Mouse (Mus musculus) lung, embryonic 16.5 days (tissue): ENCODE measurements around the gene Spred3. TPM values are rescaled to one million over a fixed set of nuclear protein-coding genes. Genes with fewer than 3 reads are reported as not detected.
A peak's percentile ranks its signal among the peaks of the same experiment; 100 is the strongest.
"Not testable (repeated sequence)": the region's sequence is repeated elsewhere in the genome, so short reads cannot be mapped to it uniquely, and the experiment has no call there.

Experiments
- ATAC-seq: fragments of 200-750 bp; cut with Nextera tagmentation; 2 replicates; pipeline ENCODE4 v1.8.0; 2017; ENCODE audit warnings: low read depth, mild to moderate bottlenecking, moderate library complexity
- H3K27ac ChIP-seq: fragments of 300-500 bp; sonication (generic); 2 replicates; pipeline ENCODE4 v1.5.1; 2014; ENCODE audit warnings: mild to moderate bottlenecking, control low read depth, low read length
- H3K27me3 ChIP-seq: fragments of 300-500 bp; sonication (generic); 2 replicates; pipeline ENCODE4 v1.6.1; 2014; ENCODE audit warnings: low read depth, low read length, mixed read lengths; ENCODE audit not compliant: control insufficient read depth, insufficient read depth
- H3K36me3 ChIP-seq: fragments of 300-500 bp; sonication (generic); 2 replicates; pipeline ENCODE4 v1.6.1; 2014; ENCODE audit warnings: low read length; ENCODE audit not compliant: control insufficient read depth, insufficient read depth
- H3K4me1 ChIP-seq: fragments of 300-500 bp; sonication (generic); replicated peaks from 2 replicates; pipeline ENCODE4 v1.6.1; 2014; ENCODE audit warnings: low read length, mixed read lengths; ENCODE audit not compliant: control insufficient read depth, insufficient read depth
- H3K4me2 ChIP-seq: fragments of 300-500 bp; sonication (generic); 2 replicates; pipeline ENCODE4 v1.6.1; 2014; ENCODE audit warnings: low read depth, low read length, control low read depth
- H3K4me3 ChIP-seq: fragments of 300-500 bp; sonication (generic); 2 replicates; pipeline ENCODE4 v1.5.1; 2014; ENCODE audit warnings: mild to moderate bottlenecking, low read length, control low read depth
- H3K9ac ChIP-seq: fragments of 300-500 bp; sonication (generic); 2 replicates; pipeline ENCODE4 v1.6.1; 2014; ENCODE audit warnings: low read length, control low read depth
- H3K9me3 ChIP-seq: fragments of 300-500 bp; sonication (generic); 2 replicates; pipeline ENCODE4 v1.6.1; 2016; ENCODE audit warnings: low read length; ENCODE audit not compliant: control insufficient read depth
- WGBS: fragments of 180-500 bp; shearing (Covaris S2); extraction: QIAGEN DNeasy Blood & Tissue Kit; methylation state at CpG from one replicate; pipeline ENCODE4 v1.1.7; 2014; 5-methylcytosine and 5-hydroxymethylcytosine counted together
- polyA plus RNA-seq: library from polyadenylated mRNA; unstranded; fragments of >200 nt; fragmentation: Nextera tagmentation; extraction: Ambion mirVana; gene quantifications from 2 replicates; pipeline ENCODE4 v1.2.1, GENCODE M21; 2015

The Spred3 gene
- polyA plus RNA-seq, 1 experiment from 2014 or later, result 2.0 TPM

GRCm38 (mm10) chr7:29202577-29202976 lies 32.4 kb upstream of the Spred3 start:
- Histone ChIP-seq H3K4me3 (no peak overlapping the region), H3K9me3 (no peaks in the 10 kb centered on the region), H3K4me2 (no peak overlapping the region), H3K27me3 (no peaks in the 10 kb centered on the region), H3K36me3 (no peaks in the 10 kb centered on the region), H3K4me1 (no peaks in the 10 kb centered on the region), H3K27ac (no peak overlapping the region), H3K9ac (no peak overlapping the region)
- WGBS, result 69% methylated on average over 6 of the region's 6 CpGs
- ATAC-seq, result no peak

DNA sequence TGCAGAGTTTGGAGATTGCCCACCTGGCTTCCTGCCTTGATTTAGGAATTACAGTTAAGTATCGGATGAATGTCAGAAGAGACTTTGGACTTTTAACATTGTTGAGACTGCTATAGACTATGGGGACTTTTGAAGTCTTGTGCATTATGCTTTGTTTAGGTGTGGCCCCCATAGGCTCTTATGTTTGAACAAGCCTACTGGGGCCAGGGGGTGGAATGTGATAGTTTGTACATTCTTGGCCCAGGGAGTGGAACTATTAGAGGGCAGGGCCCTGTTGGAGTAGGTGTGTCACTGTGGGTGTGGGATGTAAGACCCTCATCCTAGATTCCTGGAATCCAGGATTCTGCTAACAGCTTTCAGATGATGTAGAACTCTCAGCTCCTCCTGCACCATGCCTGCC lies 24.0 kb upstream of the Spred3 start:
- not testable (repeated sequence) for H3K9ac ChIP-seq, ATAC-seq, H3K9me3 ChIP-seq, H3K27ac ChIP-seq, H3K4me2 ChIP-seq, H3K36me3 ChIP-seq, H3K27me3 ChIP-seq, H3K4me3 ChIP-seq, H3K4me1 ChIP-seq
- 82% methylated on average over 1 of the region's 1 CpGs for WGBS

GRCm38 (mm10) chr7:29181323-29181722 lies 11.1 kb upstream of the Spred3 start:
- H3K36me3 ChIP-seq, H3K27me3 ChIP-seq, H3K4me2 ChIP-seq, H3K27ac ChIP-seq, H3K9me3 ChIP-seq, H3K4me3 ChIP-seq, H3K9ac ChIP-seq, ATAC-seq: not testable (repeated sequence)
- peaks cover 14% of the 10 kb centered on the region for H3K4me1 ChIP-seq
- WGBS, result 83% methylated on average over 4 of the region's 4 CpGs

- Histone ChIP-seq H3K27ac (no peak overlapping the region), H3K9me3 (no peaks in the 10 kb centered on the region), H3K9ac (no peak overlapping the region), H3K4me2 (peak overlapping the region; percentile 51), H3K36me3 (peaks cover 8% of the 10 kb centered on the region), H3K27me3 (no peaks in the 10 kb centered on the region), H3K4me1 (peaks cover 14% of the 10 kb centered on the region), H3K4me3 (peak overlapping the region; percentile 75)
- no peak for ATAC-seq
- WGBS, result 36% methylated on average over 5 of the region's 5 CpGs
Measured at GRCm38 (mm10) chr7:29180854-29181236, 10.6 kb upstream of the Spred3 start.

- H3K9me3 ChIP-seq, result no peaks in the 10 kb centered on the region
- peak within 1 kb of the TSS; percentile 75 for H3K27ac ChIP-seq
- peak within 1 kb of the TSS; percentile 92 for H3K4me2 ChIP-seq
- H3K27me3 ChIP-seq, result no peaks in the 10 kb centered on the region
- ATAC-seq, result peak; percentile 97
- peaks cover 14% of the 10 kb centered on the region for H3K4me1 ChIP-seq
- peak within 1 kb of the TSS; percentile 87 for H3K9ac ChIP-seq
- H3K4me3 ChIP-seq, result peak within 1 kb of the TSS; percentile 75
- peaks cover 12% of the 10 kb centered on the region for H3K36me3 ChIP-seq
- WGBS, result under 1% methylated on average over 61 of the region's 62 CpGs
Measured at GRCm38 (mm10) chr7:29180077-29180853, 10.1 kb upstream of the Spred3 start, which contains the start of gene Psmd8. TSS of gene Psmd8 (minus strand) at chr7:29180701.

GRCm38 (mm10) chr7:29179323-29179722 lies 9.1 kb upstream of the Spred3 start:
- no peaks in the 10 kb centered on the region for H3K27me3 ChIP-seq
- no peak overlapping the region for H3K27ac ChIP-seq
- WGBS, result 22% methylated on average over 7 of the region's 7 CpGs

DNA sequence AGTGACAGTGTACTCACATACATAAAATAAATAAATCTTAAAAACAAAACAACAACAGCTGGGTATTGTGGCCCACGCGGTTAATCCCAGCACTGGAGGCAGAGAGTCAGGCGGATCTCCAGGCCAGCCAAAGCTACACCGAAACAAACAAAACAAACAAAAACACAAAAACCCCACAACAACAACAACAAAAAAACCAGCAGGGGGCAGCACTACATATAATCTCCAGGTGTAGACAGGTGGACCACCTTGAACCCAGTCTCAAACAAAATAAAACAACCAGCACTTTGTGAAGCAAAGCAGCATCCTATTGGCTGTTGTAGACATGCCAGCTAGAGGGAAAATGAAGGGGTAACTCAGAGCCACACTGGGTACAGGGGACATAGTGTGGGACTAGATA lies 7.9 kb upstream of the Spred3 start:
- peaks cover 8% of the 10 kb centered on the region for H3K27me3 ChIP-seq
- H3K9ac ChIP-seq, result no peak overlapping the region
- no peak for ATAC-seq
- no peak overlapping the region for H3K4me3 ChIP-seq
- WGBS, result 91% methylated on average over 4 of the region's 4 CpGs
- H3K27ac ChIP-seq, result no peak overlapping the region
- no peaks in the 10 kb centered on the region for H3K9me3 ChIP-seq
- peaks cover 14% of the 10 kb centered on the region for H3K4me1 ChIP-seq
- peaks cover 29% of the 10 kb centered on the region for H3K36me3 ChIP-seq
- H3K4me2 ChIP-seq, result no peak overlapping the region

More at GRCm38 (mm10) chr7:29179323-29179722, 9.1 kb upstream of the Spred3 start:
- Histone ChIP-seq H3K4me1 (peaks cover 14% of the 10 kb centered on the region), H3K4me3 (peak overlapping the region; percentile 75), H3K36me3 (peaks cover 22% of the 10 kb centered on the region), H3K9me3 (no peaks in the 10 kb centered on the region), H3K4me2 (peak overlapping the region; percentile 92), H3K9ac (peak overlapping the region; percentile 87)
- no peak for ATAC-seq

GRCm38 (mm10) chr7:29172390-29173016 lies 2.3 kb upstream of the Spred3 start:
- Histone ChIP-seq H3K9ac (no peak overlapping the region; the same call in 1 of the 2 replicates), H3K27me3 (peaks cover 42% of the 10 kb centered on the region), H3K9me3 (no peaks in the 10 kb centered on the region), H3K27ac (no peak overlapping the region), H3K4me1 (peaks cover 25% of the 10 kb centered on the region), H3K4me3 (no peak overlapping the region), H3K36me3 (peaks cover 26% of the 10 kb centered on the region), H3K4me2 (no peak overlapping the region)
- 36% methylated on average over 32 of the region's 32 CpGs for WGBS
- ATAC-seq, result no peak

GRCm38 (mm10) chr7:29171562-29172097 lies 1.4 kb upstream of the Spred3 start:
- peak overlapping the region; percentile 54 for H3K9ac ChIP-seq

More at GRCm38 (mm10) chr7:29171562-29172097, 1.4 kb upstream of the Spred3 start:
- Histone ChIP-seq H3K27me3 (peaks cover 43% of the 10 kb centered on the region), H3K9me3 (no peaks in the 10 kb centered on the region), H3K4me2 (peak overlapping the region; percentile 84), H3K4me3 (peak overlapping the region; percentile 52), H3K4me1 (peaks cover 25% of the 10 kb centered on the region), H3K36me3 (peaks cover 26% of the 10 kb centered on the region), H3K27ac (no peak overlapping the region)
- WGBS, result 4% methylated on average over 34 of the region's 34 CpGs
- no peak for ATAC-seq
